Mouse (Mus musculus): ENCODE measurements around the gene Pknox2. TPM values are rescaled to one million over a fixed set of nuclear protein-coding genes. Genes with fewer than 3 reads are reported as not detected.

Pknox2 gene
- total RNA-seq, 1 experiment from 2014 or later = not detected

DNA sequence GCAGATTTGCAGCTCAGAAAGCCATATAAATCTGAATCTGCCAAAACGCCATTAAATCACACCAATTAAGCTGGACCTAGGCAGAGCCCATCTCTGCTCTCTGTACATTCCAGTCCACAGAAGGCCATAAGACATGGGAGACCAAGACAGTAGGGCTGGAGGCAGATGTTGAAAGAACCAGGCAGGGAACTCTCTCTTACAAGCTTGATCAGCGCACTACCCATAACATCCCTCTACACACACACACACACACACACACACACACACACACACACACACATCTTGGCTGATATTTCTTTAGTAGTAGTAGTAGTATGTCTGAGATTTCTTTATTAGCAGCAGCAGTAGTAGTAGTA, 70.2 kb downstream of the Pknox2 start:
- no peak for ATAC-seq (replicated peaks in 1 of 2; ENCODE audit: insufficient read depth in 1 of 2, low FRiP score in 2 of 2, low TSS enrichment in 1 of 2, low read depth in 1 of 2, poor library complexity in 2 of 2, severe bottlenecking in 2 of 2)

DNA sequence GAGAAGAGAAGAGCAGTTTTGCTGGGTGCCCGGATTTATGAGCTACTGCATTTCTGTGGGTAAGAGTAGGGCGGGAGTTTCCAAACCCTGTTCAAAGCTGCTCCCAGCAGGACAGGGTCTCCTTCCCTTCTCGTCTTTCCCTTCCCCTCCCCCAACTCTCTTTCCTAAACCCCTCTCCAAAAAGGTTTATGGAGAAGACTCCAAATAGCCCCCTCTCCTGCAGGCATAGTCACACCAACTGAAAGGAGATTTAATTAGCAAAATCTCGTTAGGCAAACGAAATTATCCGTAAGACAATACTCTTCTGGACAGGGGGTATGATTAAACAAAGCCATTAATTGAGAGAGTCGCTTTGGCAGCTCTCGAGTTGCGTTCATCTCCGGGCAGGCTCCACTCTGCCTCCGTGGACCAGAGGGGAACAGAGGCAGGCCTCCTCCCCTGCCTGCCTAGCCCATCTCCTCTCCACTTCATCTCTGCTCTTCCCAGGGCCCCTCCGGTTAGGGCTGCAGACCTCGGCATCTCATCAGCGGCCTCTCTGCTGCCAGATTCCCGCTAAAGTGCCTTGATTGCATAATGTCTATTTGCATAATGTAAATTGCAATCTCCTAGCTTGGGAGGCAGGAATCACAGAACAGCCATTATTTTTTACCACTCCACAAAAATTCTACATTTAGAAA, 70.7 kb downstream of the Pknox2 start:
- ATAC-seq (replicated peaks in 1 of 2; ENCODE audit: insufficient read depth in 1 of 2, low FRiP score in 2 of 2, low TSS enrichment in 1 of 2, low read depth in 1 of 2, poor library complexity in 2 of 2, severe bottlenecking in 2 of 2) = no peak

DNA sequence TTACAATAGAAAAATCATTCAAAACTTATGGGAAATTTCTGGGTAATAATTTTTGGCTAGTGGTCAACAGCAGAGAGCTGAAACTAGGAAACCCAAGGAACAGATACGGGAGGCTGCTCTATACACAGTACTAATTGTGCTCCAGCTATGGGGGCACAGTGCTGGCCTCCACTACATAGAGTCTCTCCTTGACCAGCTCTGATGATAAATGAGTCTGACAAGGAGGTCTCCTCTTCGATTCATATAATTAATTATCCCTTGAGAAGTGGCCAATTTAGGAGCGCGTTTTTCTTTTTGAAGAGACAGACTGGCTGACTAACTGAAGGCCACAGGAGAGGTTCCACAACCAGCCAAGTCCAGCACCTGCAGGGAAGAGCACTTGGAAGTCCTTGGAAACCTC, 71.3 kb downstream of the Pknox2 start:
- no peak for ATAC-seq (replicated peaks in 1 of 2; ENCODE audit: insufficient read depth in 1 of 2, low FRiP score in 2 of 2, low TSS enrichment in 1 of 2, low read depth in 1 of 2, poor library complexity in 2 of 2, severe bottlenecking in 2 of 2)

DNA sequence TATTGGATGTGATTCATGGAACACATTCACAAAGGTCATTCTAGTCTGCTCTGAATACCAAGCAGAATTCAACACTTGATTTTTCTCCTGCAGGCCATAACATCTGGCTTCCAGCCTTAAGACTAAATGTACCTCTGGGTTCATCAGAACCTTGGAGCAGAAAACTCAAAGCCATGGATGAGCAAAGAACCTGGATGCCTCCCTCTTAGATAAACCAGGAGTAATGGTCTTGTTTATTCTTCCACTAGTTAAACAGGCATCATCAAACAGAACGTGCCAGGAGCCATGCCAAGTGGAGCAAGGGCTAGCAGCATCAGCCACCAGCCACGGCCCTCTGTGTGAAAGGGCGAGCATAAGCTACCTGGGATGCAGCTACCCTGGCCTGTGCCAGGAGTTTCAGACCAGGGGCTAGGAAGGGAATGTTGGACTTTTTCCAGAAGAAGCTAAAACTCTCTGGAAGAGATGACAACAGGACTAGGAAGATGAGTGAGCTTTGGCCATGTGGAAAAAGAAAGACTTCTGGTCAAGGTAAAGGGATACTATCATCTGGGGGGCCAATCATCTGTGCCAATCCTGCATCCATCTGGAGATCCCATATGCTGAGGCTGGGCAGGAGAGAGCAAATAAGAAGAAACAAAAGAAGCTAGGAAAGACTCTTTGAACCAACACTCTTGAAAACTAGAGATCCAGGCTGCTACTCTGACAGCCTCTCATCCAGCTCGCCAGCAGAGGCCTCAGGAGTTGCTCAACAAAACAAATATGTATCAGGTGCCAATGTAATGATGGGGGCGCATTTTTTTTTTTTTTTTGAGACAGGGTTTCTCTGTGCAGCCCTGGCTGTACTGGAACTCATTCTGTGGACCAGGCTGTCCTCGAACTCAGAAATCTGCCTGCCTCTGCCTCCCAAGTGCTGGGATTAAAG, 77.6 kb downstream of the Pknox2 start:
- no peak for ATAC-seq (replicated peaks in 1 of 2; ENCODE audit: insufficient read depth in 1 of 2, low FRiP score in 2 of 2, low TSS enrichment in 1 of 2, low read depth in 1 of 2, poor library complexity in 2 of 2, severe bottlenecking in 2 of 2)

DNA sequence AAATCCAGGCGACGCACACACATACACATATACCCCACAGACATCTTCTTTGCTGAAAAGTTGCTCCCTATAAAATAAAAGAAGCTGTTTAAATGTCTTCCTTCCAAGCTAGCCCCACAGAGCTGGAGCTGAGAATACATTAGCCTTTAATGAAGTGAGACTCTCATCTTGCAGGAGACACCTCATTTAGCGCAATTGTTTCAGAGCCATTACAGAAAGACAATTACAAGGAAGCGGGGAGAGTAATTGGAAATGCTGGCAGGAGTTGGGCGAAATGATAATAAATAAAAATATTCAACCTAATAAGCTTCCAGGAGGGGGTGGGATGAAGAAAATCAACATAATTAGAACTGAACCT, 79.8 kb downstream of the Pknox2 start:
- no peak for ATAC-seq (replicated peaks in 1 of 2; ENCODE audit: insufficient read depth in 1 of 2, low FRiP score in 2 of 2, low TSS enrichment in 1 of 2, low read depth in 1 of 2, poor library complexity in 2 of 2, severe bottlenecking in 2 of 2)

DNA sequence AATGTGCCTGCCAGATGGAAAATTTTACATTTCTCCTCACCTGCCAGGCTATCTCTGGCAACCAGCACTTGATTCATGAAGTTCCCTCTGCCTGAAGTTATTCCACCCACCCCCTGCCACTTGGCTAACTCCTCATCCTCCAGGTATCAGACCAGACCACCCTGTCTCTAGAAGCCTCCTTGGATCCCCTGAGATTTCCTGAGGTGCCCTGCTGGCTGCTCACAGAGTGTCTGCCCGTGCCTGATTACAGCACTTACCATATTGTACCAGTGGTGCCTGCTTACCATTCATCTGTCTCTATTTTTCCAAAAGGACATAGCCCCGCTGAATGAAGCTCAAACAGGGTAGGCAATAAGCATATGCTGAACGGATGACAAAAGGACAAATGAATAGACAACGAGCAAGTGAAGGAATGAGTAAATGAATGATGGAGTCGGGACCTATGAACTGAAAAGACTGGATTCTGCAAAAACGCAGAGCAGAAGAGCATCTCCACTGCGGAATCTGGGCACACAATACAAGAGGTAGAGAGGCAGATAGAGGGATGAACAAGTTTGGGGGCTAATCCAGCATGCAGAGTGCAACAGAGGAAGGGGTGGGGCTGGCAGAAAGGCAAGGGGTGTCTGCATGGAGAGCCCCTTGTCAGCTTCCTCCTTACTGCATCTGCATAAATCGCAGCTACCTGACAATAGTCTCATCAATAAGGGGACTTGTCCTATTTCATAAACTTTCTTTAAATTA, 80.3 kb downstream of the Pknox2 start:
- no peak for ATAC-seq (replicated peaks in 1 of 2; ENCODE audit: insufficient read depth in 1 of 2, low FRiP score in 2 of 2, low TSS enrichment in 1 of 2, low read depth in 1 of 2, poor library complexity in 2 of 2, severe bottlenecking in 2 of 2)

DNA sequence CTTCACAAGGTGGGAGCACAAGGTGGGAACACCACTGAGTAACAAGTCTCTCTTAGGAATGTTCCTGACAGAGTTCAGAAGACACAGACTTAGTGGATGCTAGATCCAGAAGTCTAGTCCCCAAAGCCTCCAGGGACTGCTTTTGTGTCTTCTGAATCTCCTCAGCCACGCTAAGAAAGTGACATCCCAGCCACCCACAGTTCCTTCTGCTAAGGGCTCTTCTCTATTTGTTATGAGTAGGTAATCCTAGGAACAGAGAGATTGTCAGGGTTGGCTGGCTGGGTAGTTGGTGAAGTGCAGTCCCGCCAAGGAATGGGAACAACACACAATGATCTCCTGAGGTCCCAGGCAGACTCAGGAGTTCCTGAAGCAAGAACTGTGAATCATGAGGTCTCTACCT, 85.6 kb downstream of the Pknox2 start:
- no peak for ATAC-seq (replicated peaks in 1 of 2; ENCODE audit: insufficient read depth in 1 of 2, low FRiP score in 2 of 2, low TSS enrichment in 1 of 2, low read depth in 1 of 2, poor library complexity in 2 of 2, severe bottlenecking in 2 of 2)

DNA sequence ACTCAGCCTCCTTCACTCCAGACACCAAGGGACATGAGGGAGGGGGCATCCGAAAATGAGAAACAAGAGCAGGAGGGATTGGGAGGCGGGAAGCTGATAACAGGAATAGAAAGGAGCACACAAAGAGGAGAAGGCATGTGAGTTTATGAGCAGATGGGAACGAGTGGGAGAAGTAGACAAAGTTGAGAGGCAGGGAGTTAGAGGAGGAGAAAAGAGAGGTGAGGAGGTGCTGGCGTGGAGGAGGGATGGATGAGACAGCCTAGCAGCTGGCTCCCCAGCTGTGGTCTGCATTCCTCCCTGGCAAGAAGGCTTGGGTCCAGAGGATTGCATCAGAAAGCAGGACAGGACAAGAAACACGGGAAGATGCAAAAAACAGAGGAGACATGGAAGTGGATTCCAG, 92.5 kb downstream of the Pknox2 start:
- no peak for ATAC-seq (replicated peaks in 1 of 2; ENCODE audit: insufficient read depth in 1 of 2, low FRiP score in 2 of 2, low TSS enrichment in 1 of 2, low read depth in 1 of 2, poor library complexity in 2 of 2, severe bottlenecking in 2 of 2)

DNA sequence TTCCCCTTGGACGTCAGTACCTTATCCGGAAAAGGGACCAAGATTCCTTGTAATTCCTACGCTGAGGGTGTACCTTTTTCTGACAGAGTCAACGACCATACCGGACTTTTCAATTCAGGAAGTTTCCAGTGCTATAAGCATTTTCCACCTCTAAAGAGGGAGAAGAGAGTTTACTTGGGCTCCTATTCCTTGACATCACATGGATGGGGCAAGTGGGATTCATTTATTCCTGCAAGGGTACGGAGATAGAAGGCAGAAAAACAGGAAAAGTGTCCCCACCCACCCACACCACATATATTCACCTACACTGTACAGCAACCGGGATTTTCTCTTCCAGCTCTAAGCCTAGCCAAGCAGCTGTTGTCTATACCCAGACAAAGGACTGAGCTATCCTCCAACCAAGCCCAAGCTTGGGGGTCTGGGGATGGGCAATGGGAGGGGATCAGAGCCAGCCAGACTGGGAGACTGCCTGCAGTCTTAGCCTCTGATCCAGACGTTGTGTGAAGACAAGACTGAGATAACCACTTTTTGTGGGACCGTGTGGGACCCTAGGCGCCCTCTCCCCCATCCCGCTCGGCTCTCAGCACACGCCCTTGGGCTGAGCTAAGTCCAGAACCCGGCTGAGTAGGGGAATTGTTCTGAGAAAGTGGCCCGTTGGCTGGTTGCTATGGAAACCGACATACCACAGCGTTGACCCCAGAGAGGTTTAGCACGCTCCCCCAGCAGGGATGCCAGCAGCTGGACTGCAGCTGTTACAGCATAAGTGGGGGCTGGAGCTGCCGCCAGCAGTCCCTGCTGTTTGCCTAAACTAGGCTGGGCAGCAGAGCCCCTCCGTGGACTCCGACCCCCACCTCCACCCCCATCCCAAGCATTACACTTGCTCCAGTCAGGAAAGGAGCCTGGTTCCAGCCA, 93.3 kb downstream of the Pknox2 start:
- ATAC-seq (replicated peaks in 1 of 2; ENCODE audit: insufficient read depth in 1 of 2, low FRiP score in 2 of 2, low TSS enrichment in 1 of 2, low read depth in 1 of 2, poor library complexity in 2 of 2, severe bottlenecking in 2 of 2) = no peak

DNA sequence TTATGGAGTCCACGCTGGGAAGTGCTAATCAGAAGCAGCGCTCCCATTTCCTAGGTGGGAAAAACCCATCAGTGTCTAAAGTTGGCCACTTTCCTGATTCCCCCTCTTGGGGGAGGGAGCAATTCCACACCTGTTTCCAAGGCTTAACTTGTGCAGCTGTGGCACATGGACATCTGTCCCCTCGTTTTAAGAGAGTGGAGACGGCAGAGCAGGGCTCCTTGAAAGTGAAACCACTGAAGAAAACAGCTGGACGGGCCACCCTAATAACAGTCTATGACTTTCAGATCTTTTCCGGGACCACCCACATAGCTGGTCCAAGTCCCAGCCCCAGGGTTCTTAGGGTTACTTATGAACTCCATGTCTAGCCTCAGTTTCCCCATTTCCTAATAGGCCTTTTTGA, 94.2 kb downstream of the Pknox2 start:
- no peak for ATAC-seq (replicated peaks in 1 of 2; ENCODE audit: insufficient read depth in 1 of 2, low FRiP score in 2 of 2, low TSS enrichment in 1 of 2, low read depth in 1 of 2, poor library complexity in 2 of 2, severe bottlenecking in 2 of 2)

DNA sequence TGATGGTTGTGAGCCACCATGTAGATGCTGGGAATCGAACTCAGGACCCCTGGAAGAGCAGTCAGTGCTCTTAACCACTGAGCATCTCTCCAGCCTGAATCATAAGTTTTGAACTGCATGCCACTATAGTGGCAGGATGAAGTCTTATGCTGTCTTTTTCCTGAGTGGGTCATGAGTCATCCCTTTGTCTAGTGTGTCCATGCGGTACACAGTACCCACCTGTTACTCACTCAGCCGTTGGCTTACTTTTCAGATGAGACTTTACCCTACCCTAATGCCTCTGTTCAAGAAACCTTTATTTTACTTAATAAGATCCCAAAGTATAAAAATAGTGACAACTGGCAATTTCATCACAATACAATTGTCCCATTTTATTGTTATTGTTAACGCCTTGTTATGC, 95.5 kb downstream of the Pknox2 start:
- no peak for ATAC-seq (replicated peaks in 1 of 2; ENCODE audit: insufficient read depth in 1 of 2, low FRiP score in 2 of 2, low TSS enrichment in 1 of 2, low read depth in 1 of 2, poor library complexity in 2 of 2, severe bottlenecking in 2 of 2)

DNA sequence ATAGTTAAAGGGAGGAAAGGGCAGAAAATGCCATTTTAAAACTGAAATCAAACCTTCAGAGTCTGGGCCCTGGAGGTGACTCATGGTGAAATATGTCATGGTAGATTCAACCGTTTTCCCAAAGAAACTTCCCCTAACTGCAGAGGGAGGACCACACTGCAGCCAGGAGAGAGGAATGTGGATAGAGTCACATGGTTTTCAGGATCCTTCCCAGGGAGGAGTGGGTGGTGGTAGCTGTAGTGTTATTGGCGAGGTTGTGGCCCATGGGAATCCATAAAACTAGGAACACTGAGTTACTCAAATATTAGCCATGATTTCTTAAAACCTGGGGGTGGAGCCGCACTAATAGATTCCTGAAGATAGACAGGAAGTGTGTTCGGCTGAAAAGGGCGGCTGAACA, 99.7 kb downstream of the Pknox2 start:
- no peak for ATAC-seq (replicated peaks in 1 of 2; ENCODE audit: insufficient read depth in 1 of 2, low FRiP score in 2 of 2, low TSS enrichment in 1 of 2, low read depth in 1 of 2, poor library complexity in 2 of 2, severe bottlenecking in 2 of 2)

DNA sequence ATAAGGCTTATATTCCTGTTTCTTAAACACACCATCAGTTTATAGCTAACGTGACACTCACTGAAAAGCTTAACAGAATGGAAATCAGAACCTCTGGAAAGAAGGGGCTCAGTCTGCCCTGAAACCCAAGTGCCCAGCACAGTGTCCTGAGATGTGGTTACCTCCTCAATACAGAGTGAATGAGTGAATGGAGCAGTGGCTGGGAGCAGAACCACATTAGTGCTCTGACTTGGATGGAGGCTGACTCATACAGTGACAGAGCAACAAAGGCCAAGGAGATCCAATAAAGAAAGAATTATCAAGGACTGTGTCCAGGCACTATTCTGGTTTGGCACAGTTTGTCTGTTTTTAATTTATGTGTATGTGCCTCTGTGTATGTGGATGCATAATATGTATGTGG, 101.3 kb downstream of the Pknox2 start:
- no peak for ATAC-seq (replicated peaks in 1 of 2; ENCODE audit: insufficient read depth in 1 of 2, low FRiP score in 2 of 2, low TSS enrichment in 1 of 2, low read depth in 1 of 2, poor library complexity in 2 of 2, severe bottlenecking in 2 of 2)

DNA sequence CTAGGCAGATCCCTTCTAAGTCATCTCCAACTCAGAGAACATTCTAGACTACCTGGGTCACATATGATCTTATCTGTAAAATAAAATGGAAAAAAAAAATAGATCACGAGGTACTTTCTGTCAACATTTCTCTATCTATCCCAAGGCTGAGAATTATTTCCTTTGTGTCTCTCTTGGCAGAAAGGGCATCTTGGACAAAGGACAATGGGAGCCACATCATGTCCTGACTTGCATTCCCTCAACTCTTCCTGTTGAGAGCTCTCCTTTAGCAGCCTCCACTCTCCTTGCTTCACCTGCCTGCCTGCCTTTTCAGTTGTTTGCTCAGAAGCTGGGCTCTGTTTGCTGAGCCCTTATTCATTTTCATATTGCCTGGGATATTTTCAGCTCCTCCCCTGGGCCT, 103.0 kb downstream of the Pknox2 start:
- no peak for ATAC-seq (replicated peaks in 1 of 2; ENCODE audit: insufficient read depth in 1 of 2, low FRiP score in 2 of 2, low TSS enrichment in 1 of 2, low read depth in 1 of 2, poor library complexity in 2 of 2, severe bottlenecking in 2 of 2)

DNA sequence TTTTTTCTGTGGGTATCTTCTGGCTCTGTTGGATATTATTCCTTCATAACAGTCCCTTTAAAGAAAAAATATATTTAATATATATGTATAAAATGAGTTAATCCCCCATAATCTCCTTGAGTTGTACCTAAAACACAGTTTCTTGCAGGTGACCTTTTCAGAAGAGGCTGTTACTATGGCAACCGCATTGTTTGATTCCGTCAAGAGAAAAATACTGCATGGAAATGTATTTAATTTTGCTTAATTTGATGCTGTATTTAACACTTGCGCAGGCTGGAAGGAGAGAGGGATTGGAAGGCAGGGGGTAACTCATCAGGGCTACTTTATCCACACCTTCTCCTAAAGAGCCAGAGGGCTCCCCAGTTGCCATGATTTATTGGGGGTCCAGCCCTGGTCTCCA, 108.3 kb downstream of the Pknox2 start:
- no peak for ATAC-seq (replicated peaks in 1 of 2; ENCODE audit: insufficient read depth in 1 of 2, low FRiP score in 2 of 2, low TSS enrichment in 1 of 2, low read depth in 1 of 2, poor library complexity in 2 of 2, severe bottlenecking in 2 of 2)

DNA sequence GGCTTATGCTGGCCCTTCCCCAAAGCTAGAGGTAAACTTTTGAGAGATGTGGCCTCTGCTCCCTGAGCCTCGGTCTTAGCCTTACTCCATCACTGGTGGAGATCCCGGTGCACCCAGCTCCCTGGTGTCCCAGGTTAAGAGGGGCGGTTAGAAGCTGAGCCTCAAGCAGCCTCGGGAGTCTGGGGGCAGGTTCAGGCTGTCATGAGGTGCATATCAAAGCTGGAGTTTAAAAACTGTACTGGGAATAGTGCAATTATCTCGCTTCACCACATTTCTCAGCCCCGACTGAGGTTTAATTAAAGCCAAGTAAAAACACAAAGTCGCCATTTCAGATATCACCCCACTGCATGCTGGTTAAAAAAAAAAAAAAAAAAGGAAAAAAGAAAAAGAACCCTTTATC, 108.8 kb downstream of the Pknox2 start:
- ATAC-seq (replicated peaks in 1 of 2; ENCODE audit: insufficient read depth in 1 of 2, low FRiP score in 2 of 2, low TSS enrichment in 1 of 2, low read depth in 1 of 2, poor library complexity in 2 of 2, severe bottlenecking in 2 of 2) = no peak

DNA sequence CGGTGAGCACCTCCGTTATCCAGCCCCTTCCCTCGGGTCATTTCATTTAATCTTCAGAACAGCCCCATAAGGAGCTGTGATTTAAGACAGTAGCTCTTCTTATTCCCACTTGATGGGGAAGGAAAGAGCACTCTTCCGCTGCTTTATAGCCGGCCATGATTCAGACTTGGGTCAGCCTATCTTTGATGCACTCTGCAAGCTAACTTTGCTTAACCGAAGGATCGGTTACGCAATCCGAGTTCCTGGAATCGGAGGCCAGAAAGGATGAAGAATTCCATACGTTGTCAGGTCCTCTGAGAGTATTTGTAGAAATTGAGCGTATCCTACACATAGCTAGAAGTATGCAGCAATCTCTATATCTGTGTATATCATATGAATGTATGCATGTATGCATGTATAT, 109.8 kb downstream of the Pknox2 start:
- ATAC-seq (replicated peaks in 1 of 2; ENCODE audit: insufficient read depth in 1 of 2, low FRiP score in 2 of 2, low TSS enrichment in 1 of 2, low read depth in 1 of 2, poor library complexity in 2 of 2, severe bottlenecking in 2 of 2) = no peak
